Mouse (Mus musculus) intestine, embryonic 14.5 days (tissue): ENCODE measurements at regions not wholly inside any gene's neighbourhood (a gene's known extent, or its start where the extent isn't known, plus 50 kb on each side); places are given as distances from the start of the nearest gene placed in this dataset.
A peak's percentile ranks its signal among the peaks of the same experiment; 100 is the strongest.

Source experiments
- ATAC-seq: fragments of 200-750 bp; cut with Nextera tagmentation; replicated peaks from 2 replicates; pipeline ENCODE4 v1.8.0; 2017; ENCODE audit warnings: low read depth, moderate number of reproducible peaks, moderate TSS enrichment, moderate library complexity; ENCODE audit not compliant: low FRiP score, low TSS enrichment
- DNase-seq: peaks from one replicate; pipeline ENCODE4 v3.0.0-alpha.2; 2018; ENCODE audit warnings: low spot score
- H3K27ac ChIP-seq: fragments of 300-500 bp; sonication (generic); 2 replicates; pipeline ENCODE4 v1.5.1; 2014; ENCODE audit warnings: low read depth, mild to moderate bottlenecking, control low read depth
- H3K27me3 ChIP-seq: fragments of 300-500 bp; sonication (generic); replicated peaks from 2 replicates; pipeline ENCODE4 v1.6.1; 2014; ENCODE audit warnings: low read length, control low read depth; ENCODE audit not compliant: control insufficient read depth, insufficient read depth
- H3K36me3 ChIP-seq: fragments of 300-500 bp; sonication (generic); 2 replicates; pipeline ENCODE4 v1.6.1; 2014; ENCODE audit warnings: low read length, control low read depth; ENCODE audit not compliant: control insufficient read depth, insufficient read depth
- H3K4me1 ChIP-seq: fragments of 300-500 bp; sonication (generic); replicated peaks from 2 replicates; pipeline ENCODE4 v1.6.1; 2014; ENCODE audit warnings: low read length, control low read depth, mixed read lengths; ENCODE audit not compliant: control insufficient read depth, insufficient read depth
- H3K4me2 ChIP-seq: fragments of 300-500 bp; sonication (generic); 2 replicates; pipeline ENCODE4 v1.6.1; 2014; ENCODE audit warnings: low read length
- H3K4me3 ChIP-seq: fragments of 300-500 bp; sonication (generic); 2 replicates; pipeline ENCODE4 v1.5.1; 2014; ENCODE audit warnings: low read depth, low read length, control low read depth, mixed read lengths
- H3K9ac ChIP-seq: fragments of 300-500 bp; sonication (generic); 2 replicates; pipeline ENCODE4 v1.6.1; 2014; ENCODE audit warnings: mild to moderate bottlenecking, low read length
- H3K9me3 ChIP-seq: fragments of 300-500 bp; sonication (generic); 2 replicates; pipeline ENCODE4 v1.6.1; 2016; ENCODE audit warnings: low read length, control low read depth; ENCODE audit not compliant: control insufficient read depth
- WGBS: fragments of 180-500 bp; shearing (Covaris S2); extraction: QIAGEN DNeasy Blood & Tissue Kit; methylation state at CpG from one replicate; pipeline ENCODE4 v1.1.7; 2014; 5-methylcytosine and 5-hydroxymethylcytosine counted together

GRCm38 (mm10) chr17:74942984-74943801 is 62.2 kb upstream of the Ltbp1 start:
- Histone ChIP-seq H3K9ac (no peak overlapping the region), H3K27ac (no peak overlapping the region), H3K4me2 (no peak overlapping the region), H3K4me1 (peaks cover 7% of the 10 kb centered on the region; the same call in 1 of the 2 replicates), H3K9me3 (no peaks in the 10 kb centered on the region), H3K36me3 (no peaks in the 10 kb centered on the region), H3K27me3 (no peaks in the 10 kb centered on the region), H3K4me3 (no peak overlapping the region)
- no peak for ATAC-seq
- 67% methylated on average over 10 of the region's 10 CpGs for WGBS
- no peak for DNase-seq

- ATAC-seq = no peak
- no peaks in the 10 kb centered on the region for H3K9me3 ChIP-seq
- WGBS = 36% methylated on average over 4 of the region's 4 CpGs
Measured at GRCm38 (mm10) chr17:74943802-74944193, 61.6 kb upstream of the Ltbp1 start.

GRCm38 (mm10) chr17:74945149-74945548 is 60.2 kb upstream of the Ltbp1 start:
- no peak for DNase-seq
- no peak overlapping the region for H3K9ac ChIP-seq
- no peak for ATAC-seq
- H3K9me3 ChIP-seq = peaks cover 1% of the 10 kb centered on the region; the same call in 1 of the 2 replicates
- peaks cover 7% of the 10 kb centered on the region; the same call in 1 of the 2 replicates for H3K4me1 ChIP-seq
- H3K27ac ChIP-seq = no peak overlapping the region
- H3K4me3 ChIP-seq = no peak overlapping the region
- no peaks in the 10 kb centered on the region for H3K27me3 ChIP-seq
- no peak overlapping the region for H3K4me2 ChIP-seq
- H3K36me3 ChIP-seq = no peaks in the 10 kb centered on the region
- WGBS = 86% methylated on average over 6 of the region's 6 CpGs

More at GRCm38 (mm10) chr17:74943802-74944193, 61.6 kb upstream of the Ltbp1 start:
- H3K4me2 ChIP-seq = no peak overlapping the region
- H3K9ac ChIP-seq = no peak overlapping the region
- no peaks in the 10 kb centered on the region for H3K36me3 ChIP-seq
- peaks cover 7% of the 10 kb centered on the region; the same call in 1 of the 2 replicates for H3K4me1 ChIP-seq
- no peak for DNase-seq
- no peak overlapping the region for H3K27ac ChIP-seq
- H3K27me3 ChIP-seq = no peaks in the 10 kb centered on the region
- no peak overlapping the region for H3K4me3 ChIP-seq

- Histone ChIP-seq H3K27me3 (no peaks in the 10 kb centered on the region), H3K9ac (no peak overlapping the region)
- 75% methylated on average over 3 of the region's 3 CpGs for WGBS
Measured at GRCm38 (mm10) chr17:74948476-74948875, 56.9 kb upstream of the Ltbp1 start.

GRCm38 (mm10) chr17:74950316-74950715 is 55.1 kb upstream of the Ltbp1 start:
- no peak for ATAC-seq
- no peak overlapping the region for H3K27ac ChIP-seq
- H3K4me1 ChIP-seq = no peaks in the 10 kb centered on the region
- H3K36me3 ChIP-seq = no peaks in the 10 kb centered on the region
- DNase-seq = no peak
- no peak overlapping the region for H3K4me2 ChIP-seq
- H3K9ac ChIP-seq = no peak overlapping the region
- H3K4me3 ChIP-seq = no peak overlapping the region
- peaks cover 3% of the 10 kb centered on the region; the same call in 1 of the 2 replicates for H3K9me3 ChIP-seq
- H3K27me3 ChIP-seq = no peaks in the 10 kb centered on the region
- WGBS = 97% methylated on average over 2 of the region's 2 CpGs

More at GRCm38 (mm10) chr17:74948476-74948875, 56.9 kb upstream of the Ltbp1 start:
- ATAC-seq = no peak
- no peaks in the 10 kb centered on the region for H3K36me3 ChIP-seq
- no peak overlapping the region for H3K4me2 ChIP-seq
- peaks cover 1% of the 10 kb centered on the region; the same call in 1 of the 2 replicates for H3K4me1 ChIP-seq
- no peak for DNase-seq
- no peak overlapping the region for H3K27ac ChIP-seq
- no peak overlapping the region for H3K4me3 ChIP-seq
- H3K9me3 ChIP-seq = peaks cover 3% of the 10 kb centered on the region; the same call in 1 of the 2 replicates

GRCm38 (mm10) chr17:74954988-74955387 is 50.4 kb upstream of the Ltbp1 start:
- no peak overlapping the region for H3K9ac ChIP-seq
- no peaks in the 10 kb centered on the region for H3K27me3 ChIP-seq
- peaks cover 3% of the 10 kb centered on the region; the same call in 1 of the 2 replicates for H3K9me3 ChIP-seq
- no peak overlapping the region for H3K4me2 ChIP-seq
- H3K4me3 ChIP-seq = no peak overlapping the region
- H3K27ac ChIP-seq = no peak overlapping the region
- no peaks in the 10 kb centered on the region for H3K36me3 ChIP-seq
- DNase-seq (peak; percentile 15), ATAC-seq (no peak)
- WGBS = 87% methylated on average over 2 of the region's 2 CpGs
- no peaks in the 10 kb centered on the region for H3K4me1 ChIP-seq
